ENCODE assay signal across 10 mouse cellular contexts in the genomic region with DNA sequence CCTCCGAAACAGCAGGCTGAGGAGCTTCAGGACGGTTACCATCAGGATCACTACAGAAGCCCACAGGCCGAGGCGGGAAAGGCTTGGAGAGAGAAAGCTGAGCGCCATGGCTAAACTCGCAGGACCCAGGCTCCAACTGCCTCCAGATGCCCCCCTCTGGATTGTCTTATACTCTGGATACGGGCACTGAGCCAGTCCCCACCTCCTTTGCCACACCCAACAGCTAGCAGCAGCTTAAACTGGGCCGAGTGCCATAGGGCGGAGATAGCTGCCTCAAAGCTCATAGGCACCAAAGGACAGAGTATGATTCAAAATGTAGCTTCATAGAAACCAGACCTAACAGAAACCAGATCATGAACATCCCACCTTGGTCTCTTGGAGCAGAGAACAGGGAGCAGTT. TPM values are rescaled to one million over a fixed set of nuclear protein-coding genes. Genes with fewer than 3 reads are reported as not detected.
DNase-seq lines count a peak whose midpoint lies in the region; ATAC-seq and TF ChIP-seq lines count a peak whose summit lies in the region.
"Had no signal": no experiment of that assay in that cellular context is flagged by ENCODE, and none has a peak within 500 bp of the region (broad histone marks: within the 10 kb centered on the region; RNA-seq: fewer than 3 reads in every experiment).

Gene Cyp4b1 (minus strand): TSS at position 144 of the 400 bp plus-strand sequence.

- ATAC-seq in activated CD4-positive, CD25-positive, alpha-beta regulatory T cell, adult 4 months, result no peak

- H3K4me1 ChIP-seq in MEL (ENCODE audit: control insufficient read depth in 1 of 2, insufficient read depth in 2 of 2, low read length in 2 of 2), result peaks cover 18 to 40% of the 10 kb centered on the region in 2 experiments
- H3K4me1 ChIP-seq: embryonic facial prominence, embryonic 13.5 days had no signal

- H3K9ac ChIP-seq in MEL (ENCODE audit: control insufficient read depth, low read depth, low read length, poor library complexity, severe bottlenecking), result peak within 1 kb of the TSS; percentile 52; the same call in 1 of the 2 replicates
- H3K9ac ChIP-seq: embryonic facial prominence, embryonic 13.5 days had no signal

- no peak; a peak in 1 of 4 replicates for TF ChIP-seq POLR2A in MEL (IDR thresholded peaks at IDR 0.05; ENCODE audit: control insufficient read depth in 1 of 2, insufficient read depth in 1 of 2, low read depth in 1 of 2, low read length in 2 of 2, poor library complexity in 1 of 2)

- H3K27ac ChIP-seq in MEL (ENCODE audit: control insufficient read depth, low read depth, low read length), result peak within 1 kb of the TSS; percentile 40
- H3K27ac ChIP-seq: embryonic facial prominence, embryonic 13.5 days had no signal

- H3K9me3 ChIP-seq in MEL (replicated peaks; ENCODE audit: insufficient read depth, low read length), result no peaks in the 10 kb centered on the region
- H3K9me3 ChIP-seq: embryonic facial prominence, embryonic 13.5 days had no signal

- peak within 1 kb of the TSS; percentile 23 to 29; a peak in 3 of 4 replicates for H3K4me3 ChIP-seq in MEL (ENCODE audit: control insufficient read depth in 1 of 2, insufficient read depth in 1 of 2, low read depth in 2 of 2, low read length in 2 of 2)
- H3K4me3 ChIP-seq: embryonic facial prominence, embryonic 13.5 days had no signal

- H3K36me3 ChIP-seq in MEL (ENCODE audit: control insufficient read depth in 1 of 2, insufficient read depth in 2 of 2, low read length in 2 of 2), result peaks cover 0 to 22% of the 10 kb centered on the region in 2 experiments; a peak in 2 of 4 replicates
- H3K36me3 ChIP-seq: embryonic facial prominence, embryonic 13.5 days had no signal

- TF ChIP-seq EP300 in MEL (IDR thresholded peaks at IDR 0.05; ENCODE audit: low read depth in 1 of 2, low read length in 2 of 2), result peak in 1 of 2 experiments; percentile 43; a peak in 2 of 4 replicates

- intact Hi-C loops in heart, postnatal 25 days (cut with DNase I), result loop anchor here (5.0 kb wide), 1 partner anchor 170 kb away; no protein-coding TSS in a partner anchor

- no peaks in the 10 kb centered on the region for H3K79me2 ChIP-seq in MEL (ENCODE audit: control insufficient read depth, insufficient read depth, low read length, poor library complexity)

- H3K27me3 ChIP-seq in MEL (ENCODE audit: control insufficient read depth in 1 of 2, insufficient read depth in 2 of 2, low read length in 2 of 2), result no peaks in the 10 kb centered on the region
- H3K27me3 ChIP-seq: embryonic facial prominence, embryonic 13.5 days had no signal

- TF ChIP-seq CTCF in MEL (IDR thresholded peaks at IDR 0.05 in 2 of 3, conservative IDR thresholded peaks at IDR 0.05 in 1 of 3; ENCODE audit: control insufficient read depth in 1 of 3, insufficient read depth in 1 of 3, low read depth in 2 of 3, low read length in 3 of 3, poor library complexity in 1 of 3, severe bottlenecking in 1 of 3), result no peak

- no peak for TF ChIP-seq RAD21 in MEL (IDR thresholded peaks at IDR 0.05; ENCODE audit: low read depth, low read length)

- DNase-seq in MEL (ENCODE audit: low read depth, low spot score), result peak; percentile 94
- peak; percentile 62 for DNase-seq in adrenal gland, postnatal 25 days
- peak; percentile 60 for DNase-seq in heart, postnatal 25 days (ENCODE audit: low spot score)
- peak; percentile 92 for DNase-seq in lung, postnatal 10 days
- DNase-seq in left cerebral cortex, adult 11 months (ENCODE audit: low spot score), result no peak
- DNase-seq in layer of hippocampus, adult 9-11 months, result no peak
- no peak for DNase-seq in thymus, postnatal 4 days

TF ChIP-seq in MEL, 35 proteins besides CTCF, POLR2A, EP300 and RAD21:
- TF ChIP-seq MXI1 (IDR thresholded peaks at IDR 0.05; ENCODE audit: low read depth, low read length) (no peak), TCF12 (IDR thresholded peaks at IDR 0.05; ENCODE audit: low read depth, low read length) (0 out of 2 replicates have a peak, but pooled peaks have one; percentile 23), E2F4 (IDR thresholded peaks at IDR 0.05; ENCODE audit: borderline replicate concordance, low read depth, low read length) (no peak), MYC (IDR thresholded peaks at IDR 0.05; ENCODE audit: low read depth, low read length) (no peak), ETS1 (IDR thresholded peaks at IDR 0.05; ENCODE audit: low read depth, low read length) (peak; percentile 52), MAFK (IDR thresholded peaks at IDR 0.05; ENCODE audit: borderline replicate concordance, low read depth, low read length) (no peak), SIN3A (IDR thresholded peaks at IDR 0.05; ENCODE audit: low read length) (peak; percentile 56; the same call in 1 of the 2 replicates), POLR2AphosphoS2 (IDR thresholded peaks at IDR 0.05; ENCODE audit: low read length) (peak; percentile 49; the same call in 1 of the 2 replicates), USF2 (IDR thresholded peaks at IDR 0.05; ENCODE audit: borderline replicate concordance in 1 of 2, insufficient read depth in 1 of 2, low read depth in 1 of 2, low read length in 2 of 2) (no peak), TAL1 (IDR thresholded peaks at IDR 0.05; ENCODE audit: low read length) (no peak), TBP (IDR thresholded peaks at IDR 0.05; ENCODE audit: low read depth, low read length) (peak; percentile 73), MEF2A (IDR thresholded peaks at IDR 0.05; ENCODE audit: extremely low read depth, insufficient replicate concordance, low read depth, low read length, poor library complexity, severe bottlenecking) (no peak), ZC3H11A (IDR thresholded peaks at IDR 0.05; ENCODE audit: low read depth, low read length) (no peak), POLR2AphosphoS5 (IDR thresholded peaks at IDR 0.05; ENCODE audit: borderline replicate concordance, low read depth, low read length) (no peak)
TF ChIP-seq in MEL: peak in this region for 5.

RNA-seq across cellular contexts. Expression of gene Cyp4b1, which starts in this region (rescaled TPM):
- 0.92 and 1.1 TPM in 2 replicates for total RNA-seq in MEL (2012; rRNA removed)
- polyA plus RNA-seq in MEL (2012; ENCODE audit: insufficient read depth in 1 of 2, insufficient read length in 2 of 2, low read depth in 1 of 2, low replicate concordance in 2 of 2, missing spikeins in 1 of 2), result 1 to 10 TPM in 1 of 2 experiments, not detected in 1; 2.1 TPM
- total RNA-seq in adrenal gland, postnatal 25 days (2021), result 22.6 and 30.8 TPM in 2 replicates
- 10 to 100 TPM; 22.8 to 27.9 TPM for total RNA-seq in heart, postnatal 25 days (2021)
- not detected for polyA plus RNA-seq in activated CD4-positive, CD25-positive, alpha-beta regulatory T cell, adult 4 months (2017; shearing (Covaris generic))
- polyA plus RNA-seq: neural tube, embryonic 11.5 days had no signal

Comparison
In these comparisons a context has a peak if more than half of its experiments do, and no peak if none do; other contexts are left out.
1. RNA of gene Cyp4b1 (total RNA-seq): 22.6 to 30.8 TPM in adrenal gland, postnatal 25 days and 22.8 to 27.9 TPM in heart, postnatal 25 days; 0.92 to 1.1 TPM in MEL; every median in the first group is over 10 times any median in the second.
2. DNase-seq: peak in MEL (single experiment), adrenal gland, postnatal 25 days (single experiment), heart, postnatal 25 days (single experiment) and lung, postnatal 10 days (single experiment); none in left cerebral cortex, adult 11 months (single experiment), layer of hippocampus, adult 9-11 months (single experiment) and thymus, postnatal 4 days (single experiment).